Mouse (Mus musculus) R1 (cell line): ENCODE results near the gene Itpripl2.

Experiments
- DNase-seq: peaks from one replicate; pipeline ENCODE4 v3.0.0-alpha.2; 2018; ENCODE audit warnings: low read depth, low spot score

Gene Itpripl2

DNA sequence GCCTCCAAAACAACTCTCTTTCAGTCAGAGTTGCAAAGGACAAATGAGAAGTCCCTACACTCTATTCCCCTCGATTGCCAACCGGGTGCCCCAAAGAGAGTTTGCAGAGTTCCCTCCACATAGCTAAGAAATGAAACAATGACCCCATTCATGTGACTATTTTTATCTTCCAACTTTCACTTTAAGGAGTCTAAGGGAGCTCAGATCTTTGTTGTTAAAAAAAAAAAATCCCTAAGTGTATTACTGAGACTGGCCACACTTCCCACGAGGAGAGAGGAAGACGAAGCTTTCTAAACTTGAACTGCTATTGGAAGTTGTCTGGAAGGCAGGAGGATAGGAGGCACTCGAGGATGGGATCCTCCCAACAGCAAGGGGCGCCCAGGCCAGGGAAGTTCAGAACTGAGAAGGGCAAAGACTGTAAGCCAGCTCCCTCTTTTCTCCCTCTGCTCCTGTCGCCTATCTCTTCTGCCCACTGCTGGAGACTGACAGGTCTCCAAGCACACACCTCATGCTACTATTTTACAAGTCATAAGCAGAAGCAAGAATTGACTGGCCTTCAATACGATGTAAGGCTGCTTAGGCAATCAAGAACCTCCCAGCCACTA lies 3.6 kb downstream of the Itpripl2 start:
- no peak for DNase-seq

DNA sequence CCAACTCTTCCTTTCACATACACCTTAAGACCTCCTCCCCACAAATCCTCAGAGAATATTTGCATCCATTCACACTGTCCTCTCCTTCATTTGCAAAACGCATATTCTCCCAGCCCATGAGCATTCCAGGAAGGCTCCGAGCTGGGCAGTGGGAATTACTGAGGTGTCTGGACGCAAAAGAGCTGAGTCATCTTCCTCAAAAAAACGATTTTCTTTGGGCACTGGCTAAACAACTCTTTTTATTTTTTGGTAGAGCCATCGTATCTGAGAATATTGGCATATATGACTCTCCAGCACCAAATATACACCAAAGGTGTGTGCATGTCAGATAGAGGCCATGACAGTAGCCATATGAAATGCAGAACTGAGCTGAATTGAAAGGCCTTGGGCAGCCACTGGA lies 4.9 kb downstream of the Itpripl2 start:
- DNase-seq: no peak

DNA sequence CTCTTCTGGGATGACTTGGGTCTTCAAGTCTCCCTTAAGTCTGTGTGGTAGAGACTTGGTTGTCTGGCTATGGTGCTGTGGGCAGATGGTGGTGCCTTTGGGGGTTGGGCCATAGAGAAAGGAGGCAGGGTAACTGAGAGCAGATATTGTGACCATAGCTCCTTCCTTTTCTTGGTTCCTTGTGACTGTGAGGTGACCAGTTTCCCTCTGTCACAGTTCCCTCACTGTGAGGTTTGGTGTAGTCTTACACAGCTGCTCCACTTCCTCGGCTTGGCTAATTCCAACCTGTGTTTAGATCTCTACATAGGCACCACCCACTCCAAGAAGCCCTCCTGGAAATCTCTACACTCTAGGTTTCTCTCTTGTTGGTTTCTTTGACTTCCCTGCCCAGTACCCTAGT lies 7.8 kb downstream of the Itpripl2 start:
- DNase-seq: no peak

DNA sequence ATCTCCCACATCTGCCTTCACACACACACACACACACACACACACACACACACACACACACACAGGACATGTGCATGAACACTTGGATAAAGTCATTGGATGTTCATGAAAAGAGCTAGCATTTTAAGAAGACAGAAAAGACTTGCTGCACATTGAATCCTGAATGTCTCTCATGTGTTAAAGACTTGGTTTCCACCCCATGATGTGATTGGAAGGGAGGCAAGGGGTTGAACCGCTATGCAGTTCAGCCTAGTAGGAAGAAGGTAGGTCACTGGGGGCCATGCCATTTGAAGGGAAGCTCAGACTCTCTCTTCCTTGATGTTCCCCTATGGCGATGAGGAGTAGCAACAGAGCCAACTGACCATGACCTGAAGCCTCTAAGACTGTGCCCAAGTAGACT lies 9.8 kb downstream of the Itpripl2 start:
- no peak for DNase-seq

DNA sequence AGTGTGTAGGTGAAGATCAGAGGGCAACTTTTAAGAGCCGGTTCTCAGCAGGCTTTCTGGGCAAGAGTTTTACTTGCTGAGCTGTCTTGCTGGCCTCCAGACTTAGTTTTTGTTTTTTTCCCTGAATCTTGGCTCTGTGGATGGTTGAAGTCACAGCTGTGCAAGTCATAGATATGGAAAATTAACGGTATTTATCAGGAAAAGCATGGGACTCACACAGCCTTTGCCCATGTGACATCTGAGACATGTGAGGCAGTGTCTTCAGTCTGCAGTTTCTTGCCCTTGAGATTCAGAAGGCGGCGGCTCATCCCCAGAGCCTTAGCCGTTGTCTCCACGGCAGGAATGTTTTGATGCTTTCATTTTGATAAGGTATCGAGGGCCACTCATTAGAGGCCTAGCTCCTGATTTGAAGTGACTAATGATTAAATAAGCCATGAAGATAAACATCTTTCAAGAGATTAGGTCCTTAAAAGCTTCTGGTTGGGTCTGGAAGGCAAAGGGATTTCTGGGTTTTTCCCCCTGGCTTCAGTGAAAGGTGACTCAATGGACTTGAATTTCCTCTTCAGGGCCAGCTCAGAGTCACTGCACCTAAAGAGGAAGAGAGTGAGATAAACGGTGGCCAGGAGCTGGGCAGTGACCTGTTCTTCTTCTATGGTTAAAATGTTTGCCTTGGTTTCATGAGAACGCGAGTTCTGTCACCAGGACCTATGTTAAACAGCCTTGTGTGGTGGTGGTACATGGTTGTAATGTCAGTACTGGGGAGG lies 10.5 kb downstream of the Itpripl2 start:
- no peak for DNase-seq

DNA sequence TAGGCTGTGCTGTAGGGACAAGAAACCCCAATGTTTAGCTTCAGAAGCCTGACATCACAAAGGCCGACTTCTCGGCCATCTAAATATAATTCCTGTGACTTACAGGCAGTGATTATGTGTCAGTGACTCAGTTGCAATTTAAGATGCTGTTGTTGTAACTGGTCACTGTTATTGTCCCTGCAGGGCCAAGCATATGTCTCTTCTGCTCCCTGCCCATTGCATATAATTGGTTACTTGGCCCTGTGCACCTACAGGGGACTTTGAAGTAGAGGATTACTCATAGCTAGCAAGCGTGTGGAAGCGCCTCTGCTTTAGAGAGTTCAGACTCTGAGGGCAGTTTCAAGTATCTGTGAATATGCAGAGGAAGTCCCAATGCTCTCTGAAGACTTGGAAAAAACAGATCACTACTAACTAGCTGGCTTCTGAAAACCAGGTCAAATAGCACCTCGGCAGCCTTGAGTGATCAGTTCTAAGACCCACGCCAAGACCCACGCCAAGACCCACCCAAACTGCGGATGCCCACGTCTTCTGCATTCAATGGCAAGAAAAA lies 11.5 kb downstream of the Itpripl2 start:
- no peak for DNase-seq

DNA sequence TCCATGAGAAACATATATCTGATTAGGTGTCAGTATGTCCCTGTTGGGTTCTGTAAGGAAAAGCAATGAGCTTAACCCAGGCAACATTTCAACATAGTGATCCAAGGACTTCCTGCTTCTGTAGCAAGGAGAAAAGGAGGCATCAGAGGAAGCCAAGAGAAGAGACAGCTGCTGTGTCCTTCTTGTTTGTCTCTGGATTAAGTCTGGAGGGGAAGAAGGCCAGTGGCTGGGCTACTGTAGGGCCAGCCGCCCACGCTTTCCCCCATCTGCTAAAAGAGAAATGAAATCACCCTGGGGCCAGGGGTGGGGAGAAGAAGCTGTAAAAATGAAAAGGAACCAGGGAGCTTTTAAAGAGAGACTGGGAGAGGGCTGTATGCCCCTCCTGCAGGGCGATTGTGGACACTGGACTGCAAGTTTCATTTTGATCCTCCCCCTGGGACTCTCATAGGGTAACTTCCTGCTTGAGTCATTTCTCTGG lies 12.9 kb downstream of the Itpripl2 start:
- no peak for DNase-seq

DNA sequence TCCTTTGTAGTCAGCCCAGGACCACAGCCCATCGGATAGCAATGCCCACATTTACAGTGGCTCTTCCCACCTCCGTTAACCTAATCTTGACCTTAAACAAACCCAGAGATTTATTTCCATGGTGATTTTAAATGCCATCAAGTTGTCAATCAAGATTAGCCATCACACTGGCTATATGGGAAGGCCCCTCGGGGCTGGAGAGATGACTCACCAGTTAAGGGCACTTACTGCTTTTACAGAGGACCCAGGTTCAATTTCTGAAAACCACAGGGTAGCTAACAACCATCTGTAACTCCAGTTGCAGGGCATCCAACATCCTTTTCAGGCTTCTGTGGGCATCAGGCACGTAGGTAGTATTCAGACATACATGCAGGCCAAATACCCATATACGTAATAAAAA lies 15.3 kb downstream of the Itpripl2 start:
- no peak for DNase-seq

DNA sequence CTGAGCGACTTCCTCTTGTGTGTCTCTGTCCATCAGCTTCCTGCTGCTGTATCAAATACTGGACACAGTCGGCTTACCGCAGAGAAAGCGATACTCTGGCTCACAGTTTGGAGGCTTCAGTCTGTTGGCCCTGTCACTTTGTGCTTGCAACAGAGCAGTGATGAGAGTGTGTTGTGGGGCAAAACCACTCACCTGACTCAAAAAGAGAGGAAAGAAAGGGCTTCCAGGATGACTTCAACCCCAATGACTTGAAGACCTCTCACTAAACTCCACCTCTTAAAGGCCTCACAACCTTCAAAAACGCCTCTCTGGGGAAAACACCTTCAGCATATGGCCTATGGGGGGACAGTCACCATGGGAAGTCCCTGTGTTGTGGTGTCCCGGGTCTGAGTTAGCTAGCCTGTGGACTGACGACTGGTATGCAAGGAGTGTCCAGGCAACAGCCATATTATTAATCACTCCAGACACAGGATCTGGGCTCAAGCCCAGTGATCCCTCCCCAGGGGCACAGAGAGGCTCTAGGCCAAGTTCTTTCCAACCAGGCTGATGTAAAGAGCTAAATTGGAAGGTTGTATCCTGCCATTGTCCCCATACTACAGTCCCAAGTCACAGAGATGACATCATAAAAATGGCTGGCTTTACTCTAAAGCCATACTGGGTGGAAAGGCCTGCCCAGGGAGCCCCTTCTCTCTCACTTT lies 16.6 kb downstream of the Itpripl2 start:
- DNase-seq: no peak

DNA sequence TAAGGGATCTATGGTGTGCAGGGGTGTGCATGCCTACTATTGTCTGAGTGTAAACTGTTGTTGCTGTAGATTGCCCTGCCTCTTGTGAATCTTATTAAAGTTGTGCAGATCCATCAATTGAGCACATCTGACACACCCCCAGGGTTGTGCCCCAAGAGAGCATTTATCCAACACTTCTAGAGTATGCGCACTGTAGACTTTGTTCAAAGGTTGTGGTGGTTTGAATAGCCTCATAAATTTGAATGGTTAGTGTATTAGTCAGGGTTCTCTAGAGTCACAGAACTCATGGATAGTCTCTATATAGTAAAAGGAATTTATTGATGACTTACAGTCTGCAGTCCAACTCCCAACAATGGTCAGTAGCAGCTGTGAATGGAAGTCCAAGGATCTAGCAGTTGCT lies 18.9 kb downstream of the Itpripl2 start:
- no peak for DNase-seq

DNA sequence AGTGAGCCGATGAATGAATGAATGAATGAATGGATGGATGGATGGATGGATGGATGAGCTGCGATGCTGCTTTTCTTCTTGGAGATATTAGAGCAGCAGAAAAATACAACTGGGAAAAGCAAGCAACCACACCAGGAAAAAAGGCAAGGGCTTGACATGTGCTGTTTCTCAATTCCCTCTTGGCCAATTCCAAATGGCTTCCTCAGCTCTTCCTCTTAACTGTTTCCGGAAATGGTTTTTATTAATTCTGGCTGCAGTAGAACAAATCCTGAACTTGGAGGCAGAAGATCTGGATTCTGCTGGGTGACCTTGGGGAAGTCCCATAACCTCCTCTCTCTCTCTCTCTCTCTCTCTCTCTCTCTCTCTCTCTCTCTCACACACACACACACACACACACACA lies 23.7 kb downstream of the Itpripl2 start:
- no peak for DNase-seq

DNA sequence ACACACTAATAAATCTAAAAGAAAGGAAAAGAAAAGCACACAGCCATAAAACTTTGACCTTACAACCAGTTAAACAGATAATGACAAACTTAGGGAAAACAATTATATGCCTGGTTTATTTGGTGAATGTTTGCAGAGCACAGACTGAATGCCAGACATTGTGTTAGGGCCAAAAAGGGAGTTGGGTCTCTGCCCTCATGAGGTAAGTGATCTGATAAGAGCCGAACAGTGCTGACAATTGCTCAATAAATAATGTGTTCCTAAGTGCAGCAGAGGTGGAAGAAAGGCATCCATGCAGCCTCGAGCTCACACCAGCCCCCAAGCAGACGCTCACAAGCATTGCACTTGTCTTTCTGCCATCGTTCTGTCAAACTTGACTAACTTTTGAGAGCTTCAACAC lies 27.3 kb downstream of the Itpripl2 start:
- DNase-seq: no peak

DNA sequence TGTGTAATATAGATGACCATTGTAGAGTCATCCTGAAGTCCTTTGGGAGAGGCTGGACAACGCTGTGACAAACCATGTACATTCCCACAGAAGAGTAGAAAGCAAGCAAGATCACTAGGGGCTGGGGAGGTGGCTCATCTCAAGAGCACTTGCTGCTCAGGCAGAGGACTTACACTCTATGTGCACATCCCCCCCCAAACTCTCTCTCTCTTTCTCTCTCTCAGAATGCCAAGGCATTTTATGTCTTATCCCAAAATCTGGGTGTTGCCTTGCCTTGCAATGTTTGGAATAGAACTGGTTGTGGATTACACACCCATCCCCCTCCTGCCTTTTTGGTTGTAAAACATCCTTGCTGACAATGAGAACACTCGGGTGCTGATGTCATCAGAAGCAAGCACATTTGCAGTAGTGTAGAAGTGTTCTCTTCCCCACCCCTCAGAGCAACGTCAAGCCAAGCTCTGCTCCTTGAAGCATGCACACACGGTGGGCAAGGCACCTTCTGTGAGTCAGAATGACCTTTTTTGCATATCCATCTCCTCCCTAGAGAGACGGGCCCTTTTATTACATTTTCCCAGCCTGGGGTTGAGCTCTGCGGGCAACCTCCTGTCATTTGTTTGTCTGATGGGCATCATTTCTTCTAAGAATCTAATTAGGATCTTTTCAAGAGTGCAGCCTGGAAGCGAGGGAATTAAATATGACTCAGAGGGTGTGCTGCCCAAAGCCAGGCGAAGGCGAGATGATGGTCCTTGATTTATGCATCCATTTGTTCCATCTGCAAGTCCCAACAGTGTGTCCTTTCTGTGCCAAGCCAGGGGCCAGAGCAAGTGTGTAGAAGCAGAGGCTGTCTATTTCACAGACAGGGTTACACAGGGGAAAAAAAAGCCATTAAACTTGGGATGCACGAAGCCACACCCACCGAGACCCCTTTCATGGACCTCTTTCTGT lies 28.7 kb downstream of the Itpripl2 start:
- peak; percentile 19 for DNase-seq

DNA sequence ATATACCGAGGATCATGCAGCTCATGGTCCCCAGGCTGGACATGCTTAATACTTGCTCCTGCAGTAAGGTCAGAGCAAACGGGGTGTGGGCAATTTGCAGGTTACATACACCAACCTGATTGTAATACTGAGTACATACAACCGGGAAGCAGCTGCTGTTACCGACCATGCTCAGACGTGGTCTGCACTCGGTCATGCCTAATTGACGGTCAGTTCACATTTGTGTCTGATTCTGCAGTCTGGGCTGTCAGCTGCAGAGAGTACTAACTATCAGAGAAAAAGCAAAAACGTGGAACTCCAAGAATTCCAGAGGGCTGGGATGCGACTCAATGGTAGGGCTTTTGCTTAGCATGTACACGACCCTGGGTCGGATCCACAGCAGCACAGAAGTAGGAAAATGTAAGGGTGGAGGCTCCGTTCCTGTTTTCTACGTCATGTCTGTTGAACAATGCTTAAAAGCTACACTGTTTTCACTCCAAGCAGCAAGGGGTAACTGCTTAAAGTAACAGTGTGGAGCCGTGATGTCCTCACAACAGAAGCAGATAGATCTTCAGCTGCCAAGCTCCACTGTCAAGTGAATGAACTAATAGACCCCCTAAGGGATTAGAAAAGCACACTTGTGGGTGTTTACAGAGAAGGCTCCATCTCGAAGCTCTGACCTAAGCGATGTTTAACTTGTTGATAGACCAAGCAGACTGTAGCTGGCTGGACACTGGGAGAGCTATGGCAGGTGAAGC lies 30.2 kb downstream of the Itpripl2 start:
- no peak for DNase-seq

DNA sequence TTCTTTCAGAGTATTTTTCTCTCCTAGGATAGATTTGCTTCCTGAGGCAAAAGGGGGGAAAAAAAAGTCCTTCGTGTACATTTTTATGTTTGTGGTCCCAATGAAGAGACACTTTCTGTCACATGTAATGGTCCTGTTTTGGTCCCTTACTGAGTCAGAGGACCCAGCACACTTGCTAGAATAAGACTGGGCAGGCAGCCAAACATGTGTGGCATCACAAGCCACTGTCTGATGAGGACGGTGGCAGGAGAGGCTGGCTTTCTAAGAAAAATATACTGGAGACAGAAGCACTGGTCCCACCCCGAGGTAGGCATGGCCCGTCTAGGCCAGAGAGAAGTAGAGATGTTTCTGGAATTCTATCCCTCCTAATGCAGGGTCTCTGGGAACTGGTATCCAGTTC lies 38.1 kb downstream of the Itpripl2 start:
- no peak for DNase-seq

DNA sequence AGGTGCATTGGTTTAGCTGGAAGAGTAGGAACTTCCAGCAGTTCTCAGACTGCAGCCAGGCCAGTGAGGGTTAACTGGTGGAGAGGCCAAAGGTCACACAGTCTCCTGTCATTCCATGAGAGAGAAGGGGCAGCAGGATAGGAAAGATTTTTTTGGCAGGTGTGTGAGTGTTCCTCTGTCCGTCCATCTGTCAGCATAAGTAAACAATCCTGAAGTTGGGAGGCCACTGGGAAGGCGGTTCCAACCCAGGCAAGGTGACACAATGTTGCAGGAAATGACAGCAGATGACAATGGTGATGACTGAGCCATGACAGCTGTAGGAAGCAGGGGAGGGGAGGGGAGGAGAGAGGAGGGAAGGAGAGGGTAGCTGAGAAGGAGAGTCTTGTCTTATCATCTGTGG lies 38.8 kb downstream of the Itpripl2 start:
- no peak for DNase-seq

DNA sequence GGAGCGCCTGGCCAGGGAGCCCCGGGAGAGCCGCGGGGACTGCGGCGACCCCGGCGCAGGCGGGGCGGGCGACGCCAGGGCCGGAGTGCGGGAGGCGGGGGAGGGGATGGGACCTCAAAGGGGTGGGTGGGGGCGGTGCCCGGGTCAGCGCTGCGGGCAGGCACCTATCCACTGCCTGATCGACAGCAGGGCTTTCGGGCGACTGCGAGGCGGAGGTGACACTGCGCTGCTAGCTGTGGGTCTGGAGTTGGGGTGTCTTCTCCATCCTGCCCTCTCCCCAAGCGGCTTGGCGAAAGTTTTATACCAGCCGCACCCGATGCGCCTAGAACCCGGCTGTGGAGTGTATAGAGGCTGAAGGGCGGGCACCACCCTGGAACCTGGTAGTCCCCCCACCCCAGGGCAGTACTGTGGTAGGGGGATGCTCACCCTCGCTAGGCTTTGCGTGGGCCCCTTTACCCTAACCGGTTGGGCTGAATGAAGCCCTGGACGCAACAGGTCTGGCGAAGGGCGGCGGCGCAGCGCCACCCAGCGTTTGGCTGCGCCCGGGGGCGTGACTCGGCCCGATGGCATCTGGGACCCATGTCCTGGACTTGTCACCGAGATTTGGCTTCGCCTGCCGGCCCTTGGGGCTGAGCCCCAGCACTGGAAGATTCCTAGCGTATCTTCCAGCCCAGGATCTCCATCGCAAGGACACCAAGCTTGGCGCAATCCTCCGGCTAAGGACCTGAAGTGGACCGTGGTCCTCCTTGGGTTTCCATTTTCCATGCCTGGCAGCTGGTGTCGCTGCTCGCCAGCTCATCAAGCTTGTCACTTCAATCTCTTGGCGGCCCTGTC lies 43.4 kb downstream of the Itpripl2 start, which contains the start of gene Syt17:
Gene Syt17 (minus strand): TSS at position 89 of the 834 bp plus-strand sequence.
- DNase-seq: peak; percentile 61

DNA sequence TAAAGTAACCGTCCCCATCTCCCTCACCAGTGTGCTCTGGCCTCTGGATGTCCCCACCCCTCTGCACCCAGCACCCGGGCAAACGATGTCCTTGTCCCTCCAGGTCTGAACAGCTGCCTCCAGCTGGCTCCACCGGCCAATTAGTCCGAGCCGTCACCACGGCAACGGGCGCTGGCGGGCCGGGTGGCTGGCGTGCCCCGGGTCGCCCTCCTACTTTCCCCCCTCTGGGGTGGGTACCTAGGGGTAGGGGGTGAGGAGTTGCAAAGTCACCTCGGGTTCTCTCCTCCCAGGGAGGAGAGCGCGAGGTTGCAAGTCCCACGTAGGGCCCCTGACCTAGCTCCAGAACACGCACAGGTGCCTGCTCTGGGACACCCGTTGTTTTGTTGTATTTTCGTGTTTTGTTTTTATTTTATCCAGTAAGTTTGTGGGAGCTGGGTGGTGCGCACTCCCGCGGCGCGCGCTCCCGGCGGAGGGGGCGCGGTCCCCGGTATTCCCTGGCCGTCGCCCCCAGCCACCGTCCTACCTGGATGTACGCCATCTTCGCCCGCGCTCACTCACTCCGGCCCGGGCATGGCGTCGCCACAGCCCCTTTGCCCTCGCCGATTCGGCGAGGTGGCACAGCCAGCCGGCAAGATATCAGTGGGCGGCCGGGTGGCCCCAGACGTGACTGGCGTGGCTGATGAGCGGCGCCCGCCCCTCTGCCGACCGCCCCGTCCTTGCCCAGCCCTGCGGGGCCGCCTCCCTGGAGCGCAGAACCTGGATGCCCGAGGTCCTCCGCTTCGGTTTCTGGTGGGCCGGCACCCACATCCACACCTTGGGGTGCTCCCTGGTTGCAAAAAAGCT lies 44.3 kb downstream of the Itpripl2 start:
- peak; percentile 38 for DNase-seq
